Mouse (Mus musculus): ENCODE results near the gene Gm20532.
"Not testable (repeated sequence)": the region's sequence is repeated elsewhere in the genome, so short reads cannot be mapped to it uniquely, and the experiment has no call there.

The Gm20532 gene

GRCm38 (mm10) chr2:26661768-26662508 is 75.5 kb downstream of the Gm20532 start:
- no peak for DNase-seq

- no peak for DNase-seq
Observed at GRCm38 (mm10) chr2:26662509-26662882, 76.1 kb downstream of the Gm20532 start.

GRCm38 (mm10) chr2:26663112-26663511 is 76.7 kb downstream of the Gm20532 start:
- DNase-seq: no peak

- not testable (repeated sequence) for DNase-seq
Observed at GRCm38 (mm10) chr2:26663551-26663950, 77.1 kb downstream of the Gm20532 start.

DNA sequence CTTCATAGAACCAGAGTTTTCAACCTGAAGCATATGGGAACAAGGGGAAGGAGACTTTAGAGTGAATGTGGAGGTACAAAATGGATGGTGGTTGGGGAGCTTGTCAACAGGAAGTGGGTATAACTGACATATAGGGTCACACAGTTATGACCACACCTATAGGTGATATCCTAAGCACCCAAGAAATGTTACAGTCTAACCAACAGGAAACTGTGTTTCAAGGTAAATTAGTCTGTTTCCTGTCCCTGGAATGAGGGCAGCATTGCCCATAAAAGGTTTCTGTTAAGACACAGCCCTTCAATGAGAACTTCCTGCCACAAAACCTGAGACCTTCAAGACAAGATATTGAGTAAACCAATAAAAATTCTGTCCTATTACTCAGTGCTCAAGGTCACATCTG is 82.3 kb downstream of the Gm20532 start:
- no peak for DNase-seq

- no peak for DNase-seq
Observed at GRCm38 (mm10) chr2:26671182-26671581, 84.7 kb downstream of the Gm20532 start, which contains the start of gene Lcn4. Gene Lcn4, minus strand, starts transcription at chr2:26671282.

All from cerebellum, adult 8-10 months (tissue).